Mouse (Mus musculus) left cerebral cortex, adult 18-20 months (tissue): Measurements from ENCODE around the gene Nrn1. TPM values are rescaled to one million over a fixed set of nuclear protein-coding genes. Genes with fewer than 3 reads are reported as not detected.

ENCODE experiments used
- DNase-seq, 2 experiments: peaks; one replicate each; pipeline ENCODE4 v3.0.0; 2021 to 2022; ENCODE audit warnings: low spot score in 2 of 2, mixed read lengths in 1 of 2
- long read RNA-seq, 2 experiments: library from polyadenylated mRNA; stranded (forward); transcript quantifications; one replicate each; pipeline ENCODE4 v2.0.0; 2021
- total RNA-seq, 2 experiments: library from RNA; stranded (reverse); gene quantifications; 2 replicates each; pipeline ENCODE4 v1.2.3; 2021

The Nrn1 gene
- 100 to 1,000 TPM; 277 to 333 TPM for total RNA-seq
- long read RNA-seq, experiment 1, transcript Nrn1-201 (3 exons, 1,619 nt) = major isoform, 307 of 342 reads
- long read RNA-seq, experiment 1, partial matches to known transcripts = 5 of 342 reads
- long read RNA-seq, experiment 1, other reads (novel, unspliced or antisense) = 29 of 342 reads
- long read RNA-seq, experiment 2, transcript Nrn1-201 (3 exons, 1,619 nt) = major isoform, 273 of 301 reads
- long read RNA-seq, experiment 2, partial matches to known transcripts = 4 of 301 reads
- long read RNA-seq, experiment 2, other reads (novel, unspliced or antisense) = 19 of 301 reads

DNA sequence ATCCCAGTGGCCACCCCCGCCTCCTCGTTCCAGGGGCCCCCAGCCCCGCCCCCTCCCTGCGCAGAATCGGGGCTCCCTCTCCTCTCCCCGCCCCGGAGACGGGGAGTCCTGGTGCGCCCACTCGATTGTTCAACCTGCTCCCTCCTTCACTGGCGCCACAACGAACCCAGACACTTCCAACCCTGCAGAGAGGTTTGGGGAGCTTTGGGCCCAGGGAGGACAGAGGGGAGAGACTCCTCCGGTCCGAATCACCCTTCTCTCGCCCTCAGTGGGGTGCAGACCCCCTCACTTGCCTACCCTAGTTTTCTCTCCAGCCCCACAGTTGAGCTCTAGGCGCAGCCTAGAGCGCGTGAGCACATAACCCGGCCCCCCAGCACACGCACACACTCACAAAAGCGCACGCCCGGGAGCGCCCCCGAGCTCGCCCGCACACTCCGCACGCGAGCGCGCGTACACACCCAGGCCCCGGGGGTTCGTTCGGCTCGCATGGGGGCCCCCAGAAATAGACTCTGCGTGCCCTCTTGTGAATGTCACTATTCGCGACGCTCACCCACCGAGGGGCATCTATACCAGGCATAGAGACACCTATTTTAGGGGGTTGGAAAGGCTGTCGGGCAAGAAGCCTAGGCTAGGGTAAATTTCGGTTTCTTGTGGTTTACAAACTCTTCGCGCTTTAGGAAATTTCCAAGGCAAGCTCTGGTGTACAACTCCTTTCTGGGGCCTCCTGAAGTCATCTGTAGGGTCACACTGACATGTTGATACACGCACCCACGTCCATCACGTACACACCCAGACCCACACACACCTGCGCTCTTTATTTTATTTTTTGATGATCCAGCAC lies at the start of gene Nrn1:
Nrn1 (minus strand) TSS at position 401 of the 841 bp plus-strand sequence.
- DNase-seq = peak; percentile 55 to 65

DNA sequence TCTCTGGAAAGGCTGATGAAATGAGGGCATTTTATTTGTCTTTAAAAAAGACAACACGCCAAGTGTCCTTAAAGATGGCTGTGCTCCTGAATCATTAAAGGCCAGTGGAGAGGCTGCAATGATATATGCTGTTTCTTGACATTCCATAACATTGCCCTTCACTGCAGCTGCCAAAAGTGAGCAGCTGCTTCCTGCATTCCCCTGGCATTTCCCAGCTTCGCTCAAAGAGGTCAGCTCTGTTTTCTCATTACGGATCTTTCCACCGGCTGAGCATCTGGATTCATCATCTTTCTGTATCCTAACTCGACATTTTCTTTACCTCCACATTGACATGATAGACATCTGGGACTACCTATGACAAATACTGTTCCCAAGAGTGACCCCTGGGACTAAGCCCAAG lies 44.7 kb upstream of the Nrn1 start:
- DNase-seq = no peak

DNA sequence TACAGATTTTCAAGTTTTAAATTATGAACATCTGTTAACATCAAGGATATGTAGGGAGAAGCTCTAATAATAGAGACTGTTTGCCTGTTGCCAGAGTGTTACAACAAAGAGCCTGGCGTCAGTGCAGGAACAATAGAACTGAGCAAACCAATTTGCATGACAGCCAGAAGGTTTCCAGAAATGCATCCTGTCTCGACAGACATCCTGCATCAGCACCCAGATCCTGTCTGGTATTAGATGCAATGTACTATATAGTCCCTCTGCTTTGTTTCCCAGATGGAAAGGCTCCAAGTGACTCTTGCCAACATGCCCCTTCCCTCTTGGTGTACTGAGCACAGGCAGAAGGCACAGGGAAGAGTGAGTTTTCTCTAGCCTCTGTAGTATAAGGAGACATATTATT lies 31.9 kb upstream of the Nrn1 start:
- DNase-seq = no peak

DNA sequence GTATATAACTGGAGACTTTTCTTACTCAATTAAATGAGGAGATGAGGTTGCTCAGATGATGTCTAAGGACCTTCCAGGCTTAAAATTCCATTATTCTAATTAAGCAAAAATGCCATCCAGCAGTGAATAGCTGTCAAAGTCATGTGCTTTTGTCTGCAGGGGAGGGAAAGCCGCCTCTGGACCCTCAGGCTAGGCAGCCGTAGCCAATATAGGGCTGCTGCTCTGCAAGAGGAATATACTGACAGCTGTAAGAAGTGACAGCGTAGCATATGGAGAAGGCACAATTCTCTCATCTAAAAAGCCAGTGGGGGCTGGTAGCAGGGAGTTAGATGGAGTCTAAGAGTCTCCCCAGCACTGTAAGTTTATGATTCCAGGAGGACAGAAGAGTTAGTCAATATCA lies 16.9 kb upstream of the Nrn1 start:
- DNase-seq = no peak

DNA sequence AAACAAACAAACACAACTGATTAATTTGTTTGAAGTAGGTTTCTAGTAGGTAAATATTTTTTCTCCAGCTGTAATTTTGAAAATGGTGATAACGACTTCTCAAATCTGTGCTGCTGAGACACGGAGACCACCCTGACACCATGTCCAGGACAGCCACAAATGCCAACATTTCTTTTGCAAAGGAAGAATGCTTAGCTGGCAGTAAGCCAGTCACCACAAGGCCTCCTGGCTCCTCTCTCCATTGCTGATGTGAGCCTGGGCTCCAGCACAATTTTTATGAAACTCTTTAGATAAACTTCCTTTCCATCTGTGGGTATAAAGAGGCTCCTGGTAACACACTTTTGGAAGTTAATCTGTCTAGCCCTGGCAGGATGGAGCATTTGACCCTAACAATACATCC lies 15.1 kb upstream of the Nrn1 start:
- no peak for DNase-seq

DNA sequence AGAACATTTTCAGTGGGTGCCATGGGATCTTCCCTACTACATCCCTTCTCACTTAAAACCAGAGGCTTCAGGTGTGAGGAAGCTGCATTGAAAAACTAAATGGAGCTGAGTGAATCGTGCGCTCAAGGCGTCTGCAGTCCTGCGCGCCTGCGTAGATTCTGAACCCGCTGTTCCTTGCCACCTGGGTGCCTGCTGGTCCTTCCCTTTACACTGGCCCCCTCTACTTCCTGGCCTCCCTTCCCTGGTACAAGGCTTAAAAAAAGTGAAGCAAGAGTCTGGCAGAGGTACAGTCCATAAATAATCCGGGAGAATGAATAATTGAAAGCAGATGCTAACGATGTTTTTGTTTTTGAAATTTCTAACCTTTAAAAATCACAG lies 1.7 kb upstream of the Nrn1 start:
- no peak for DNase-seq

DNA sequence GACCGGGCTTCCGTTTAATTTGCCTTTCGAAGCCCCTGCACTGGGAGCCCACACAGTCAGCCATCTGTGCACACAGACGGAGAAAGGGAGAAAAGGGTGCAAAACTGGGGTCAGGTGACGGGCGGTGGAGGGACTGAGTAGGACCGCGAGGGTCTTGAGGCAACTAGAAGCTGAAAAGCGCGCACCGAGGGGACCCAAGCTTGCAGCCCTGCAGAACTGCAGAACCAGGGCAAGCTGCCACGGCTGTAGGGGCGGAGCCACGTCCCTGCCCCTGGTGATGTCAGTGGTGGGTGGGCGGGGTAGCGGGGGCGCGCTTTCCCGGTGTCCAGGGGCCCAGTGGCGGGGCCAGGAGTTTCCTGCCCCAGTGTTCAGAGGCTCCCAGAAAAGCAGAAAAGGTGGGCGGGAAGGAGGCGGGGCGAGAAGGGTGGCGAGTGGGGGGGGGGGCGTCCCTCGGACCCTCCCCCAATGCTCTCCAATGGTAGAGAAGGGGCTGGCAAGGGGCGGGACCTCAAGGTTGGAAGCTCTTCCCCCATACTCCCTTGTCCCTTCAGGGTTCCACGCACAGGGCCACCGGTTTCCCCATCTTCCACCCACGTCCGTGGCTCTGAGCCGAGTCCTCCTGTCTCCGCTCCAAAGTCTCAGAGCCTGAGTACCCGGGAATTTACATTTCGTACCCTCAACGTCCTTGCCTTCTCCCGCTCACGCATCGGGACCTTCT lies 1.1 kb upstream of the Nrn1 start:
- peak; percentile 79 to 82 for DNase-seq

DNA sequence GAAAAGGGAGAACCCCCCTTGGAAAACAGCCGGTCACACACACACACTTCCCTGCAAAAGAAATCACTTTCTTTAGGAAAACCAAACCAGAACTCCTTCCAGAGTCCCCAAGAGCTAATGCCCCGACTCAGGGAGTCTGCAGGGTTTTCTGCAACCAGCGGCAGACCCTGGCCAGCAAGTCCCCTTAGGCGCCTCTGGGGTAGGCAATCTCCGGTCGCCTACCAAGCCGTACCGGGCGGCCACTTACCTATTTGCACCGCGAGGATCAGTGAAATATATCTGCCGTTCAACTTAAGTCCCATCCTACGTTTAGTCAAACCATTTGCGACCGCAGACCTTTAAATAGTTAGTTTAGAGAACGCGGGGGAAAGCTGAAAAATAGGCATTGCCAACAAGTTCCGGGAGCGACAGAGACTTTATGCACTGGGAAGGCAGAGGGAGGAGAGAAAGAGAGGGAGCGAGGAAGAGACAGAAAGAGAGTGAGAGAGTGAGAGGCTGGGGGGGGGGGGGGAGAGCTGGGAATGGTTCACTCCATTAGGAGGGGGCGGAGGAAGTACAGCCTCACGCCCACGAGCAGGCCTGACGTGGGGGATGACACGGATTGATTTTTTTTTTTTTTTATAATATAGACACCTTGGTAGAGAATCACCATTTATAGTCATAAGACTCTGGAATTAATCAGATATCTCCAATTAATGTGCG lies 791 bp downstream of the Nrn1 start:
- DNase-seq = peak in 1 of 2 experiments; percentile 48

DNA sequence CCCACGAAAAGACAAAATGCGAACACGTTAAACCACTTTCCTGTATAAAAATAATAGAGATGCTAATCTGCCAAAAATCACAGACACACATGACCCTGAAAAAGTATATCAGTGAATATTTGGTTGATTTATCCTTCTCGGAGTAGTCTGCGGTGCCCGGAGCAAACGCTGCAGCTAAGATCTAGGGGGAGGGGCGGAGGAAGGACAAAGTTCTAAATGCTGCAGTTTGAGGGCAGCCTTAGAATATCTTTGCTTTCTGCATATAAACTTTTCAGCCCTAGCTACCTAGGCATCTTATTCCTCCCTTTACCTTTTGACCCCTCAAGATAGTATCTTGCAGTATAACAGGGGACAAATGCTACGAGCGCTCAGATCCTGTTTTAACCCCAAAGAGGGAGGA lies 1.4 kb downstream of the Nrn1 start:
- DNase-seq = peak in 1 of 2 experiments; percentile 23

DNA sequence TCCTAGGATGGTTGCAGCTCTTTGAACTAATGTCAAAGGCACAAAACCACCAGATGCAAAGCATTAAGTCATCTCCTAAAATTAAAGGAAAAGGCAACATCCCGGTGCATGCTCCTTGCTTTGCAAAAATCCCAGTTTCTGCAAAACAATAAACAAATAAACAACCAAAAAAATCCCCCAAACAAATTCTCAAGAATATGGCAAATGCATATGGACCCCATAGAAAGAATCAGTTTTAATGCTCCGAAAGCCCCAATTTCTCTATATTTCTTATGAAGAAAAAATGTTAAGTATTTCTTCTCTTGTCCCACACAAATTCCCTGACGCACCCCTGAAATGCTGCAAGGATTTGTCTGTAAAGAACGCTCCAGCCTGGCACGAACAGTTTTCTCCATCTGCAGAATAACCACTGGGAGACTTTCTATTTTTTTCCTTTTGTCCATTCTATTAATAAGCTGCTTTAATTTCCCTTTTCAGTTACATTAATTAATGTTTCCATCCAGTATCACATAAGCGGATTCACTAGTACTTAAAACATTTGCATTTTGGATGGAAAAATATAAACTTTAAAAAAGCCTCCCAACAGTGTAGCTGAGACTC lies 1.9 kb downstream of the Nrn1 start:
- no peak for DNase-seq

DNA sequence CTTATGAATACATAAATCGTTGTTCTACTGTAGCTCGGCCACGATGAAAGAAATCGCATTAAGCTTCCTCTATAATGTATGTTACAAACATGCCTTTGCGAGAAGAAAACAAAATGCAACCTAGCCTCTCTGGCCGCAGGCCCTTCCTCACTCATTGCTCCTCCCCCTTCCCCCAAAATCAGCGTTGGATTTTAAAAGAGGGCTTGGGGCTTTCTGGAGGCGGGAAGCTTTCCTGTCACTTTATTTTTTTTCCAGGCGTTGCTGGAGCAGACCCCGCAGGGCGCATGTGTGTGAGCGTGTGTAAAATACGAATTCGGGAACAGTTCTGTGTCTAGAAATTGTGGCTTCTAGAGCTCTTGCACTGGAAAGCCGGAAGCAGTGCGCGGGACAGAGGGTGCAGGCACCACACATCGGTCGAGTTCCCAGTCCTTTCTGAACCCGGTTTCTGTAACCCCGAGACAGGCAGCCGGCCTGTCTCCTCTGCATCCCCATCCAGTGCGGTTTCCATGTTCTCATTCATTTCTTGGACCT lies 2.9 kb downstream of the Nrn1 start:
- DNase-seq = peak in 1 of 2 experiments; percentile 31

DNA sequence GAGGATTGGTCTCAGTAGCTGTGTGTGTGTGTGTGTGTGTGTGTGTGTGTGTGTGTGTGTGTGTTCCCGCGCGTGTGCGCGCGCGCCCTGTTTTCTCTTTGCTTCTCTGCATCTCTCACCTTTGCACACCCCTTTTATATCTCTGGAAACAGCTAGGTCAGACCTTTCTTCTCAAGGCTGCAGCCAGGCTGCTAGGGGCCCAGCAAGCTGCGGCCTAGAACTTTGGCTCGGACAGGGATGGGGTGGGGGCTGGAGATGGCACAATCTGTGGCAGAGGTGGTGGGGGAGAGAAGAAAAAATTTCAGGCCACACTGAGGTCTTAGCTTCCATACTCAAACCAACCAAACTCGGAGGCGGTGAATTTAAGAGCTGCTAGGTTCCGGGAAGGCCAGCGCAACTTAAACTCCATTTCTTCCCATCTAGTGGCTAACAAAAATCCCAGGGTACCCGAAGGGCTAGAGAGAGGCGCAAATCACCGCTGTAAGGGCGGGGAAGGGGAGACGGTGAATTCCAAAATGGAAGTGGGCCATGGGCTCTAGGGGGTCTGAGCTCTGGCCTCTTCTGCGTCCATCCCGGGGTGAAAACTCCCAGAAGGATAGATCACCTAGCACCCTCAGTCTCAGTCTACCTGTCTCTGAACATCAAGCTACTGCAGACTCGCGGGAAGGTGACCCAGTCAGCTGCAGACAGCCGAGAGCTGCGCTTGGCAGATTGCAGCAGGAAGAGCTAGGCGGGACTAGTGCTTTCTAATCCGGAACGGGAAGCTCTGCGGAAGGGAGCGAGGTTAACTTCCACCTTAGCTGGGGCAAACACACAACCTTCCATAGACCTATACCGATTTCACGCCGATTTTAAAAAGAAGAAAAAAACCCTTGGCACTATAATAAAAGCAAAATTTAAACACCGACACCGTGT lies 3.7 kb downstream of the Nrn1 start:
- peak in 1 of 2 experiments; percentile 32 for DNase-seq

DNA sequence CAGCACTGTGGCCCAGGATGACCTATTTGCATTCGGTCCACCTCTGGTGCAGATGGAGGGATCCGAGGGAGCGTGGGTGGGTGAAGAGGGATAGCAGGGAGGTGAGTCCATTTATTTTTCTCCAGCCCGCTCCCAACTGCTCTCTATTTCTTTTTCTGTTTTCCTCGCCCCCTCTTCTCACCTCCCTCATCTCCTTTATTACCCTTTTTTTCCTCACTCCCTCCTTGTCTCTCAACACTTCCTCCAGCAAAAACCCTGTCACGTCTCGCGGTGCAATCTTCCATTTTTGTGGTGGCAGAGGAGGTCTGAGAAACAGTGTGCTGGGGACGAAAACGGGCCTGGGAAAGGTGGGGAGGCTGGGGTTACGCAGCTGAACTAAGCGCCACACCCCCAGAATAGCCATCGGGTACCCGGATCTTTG lies 4.6 kb downstream of the Nrn1 start:
- peak in 1 of 2 experiments; percentile 59 for DNase-seq

DNA sequence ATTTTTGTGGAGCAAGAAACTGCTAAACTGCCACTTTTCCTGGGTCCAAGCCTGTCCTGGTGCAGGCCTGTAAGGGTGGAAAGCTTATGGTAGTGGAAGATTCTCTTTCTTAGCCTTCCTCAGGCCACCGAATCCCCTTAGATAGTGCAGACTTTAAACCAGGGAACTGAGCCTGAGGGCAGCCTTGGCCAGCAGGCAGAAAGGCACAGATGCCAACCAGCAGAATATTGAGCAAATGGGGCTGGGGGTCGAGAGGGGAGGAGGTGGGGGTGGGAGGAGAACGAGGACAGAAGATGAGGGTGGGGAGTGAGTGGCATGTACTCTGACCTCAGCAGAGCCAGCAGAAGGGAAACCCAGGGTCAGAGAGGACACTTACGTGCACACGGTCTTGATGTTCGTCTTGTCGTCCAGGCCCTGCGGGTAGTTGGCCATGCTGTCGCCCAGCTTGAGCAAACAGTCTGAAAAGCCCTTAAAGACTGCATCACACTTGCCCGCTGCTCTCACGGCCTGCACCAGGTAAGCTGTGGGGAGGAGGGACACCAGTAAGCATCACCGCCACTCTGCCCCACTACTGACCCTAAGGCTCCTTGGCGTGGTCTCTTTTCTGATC lies 5.1 kb downstream of the Nrn1 start:
- peak in 1 of 2 experiments; percentile 12 for DNase-seq

DNA sequence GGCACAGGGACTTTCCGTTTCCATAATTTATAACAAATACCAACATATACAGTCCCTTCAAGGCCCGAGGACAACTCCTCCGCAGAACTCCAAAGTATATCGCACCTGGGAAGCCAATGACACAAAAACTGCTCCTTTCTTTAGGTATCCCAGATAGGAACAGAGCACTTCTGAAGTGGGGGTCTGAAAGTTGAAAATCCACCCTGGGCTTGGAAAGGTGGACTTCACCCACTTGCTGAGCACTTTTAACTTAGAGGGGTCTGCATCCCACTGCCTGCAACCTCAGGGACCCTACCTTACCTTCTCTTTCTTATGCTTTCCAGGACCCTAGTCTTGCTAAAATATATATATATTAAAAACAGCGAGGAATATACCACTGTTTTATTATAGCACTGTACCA lies 6.4 kb downstream of the Nrn1 start:
- DNase-seq = no peak

DNA sequence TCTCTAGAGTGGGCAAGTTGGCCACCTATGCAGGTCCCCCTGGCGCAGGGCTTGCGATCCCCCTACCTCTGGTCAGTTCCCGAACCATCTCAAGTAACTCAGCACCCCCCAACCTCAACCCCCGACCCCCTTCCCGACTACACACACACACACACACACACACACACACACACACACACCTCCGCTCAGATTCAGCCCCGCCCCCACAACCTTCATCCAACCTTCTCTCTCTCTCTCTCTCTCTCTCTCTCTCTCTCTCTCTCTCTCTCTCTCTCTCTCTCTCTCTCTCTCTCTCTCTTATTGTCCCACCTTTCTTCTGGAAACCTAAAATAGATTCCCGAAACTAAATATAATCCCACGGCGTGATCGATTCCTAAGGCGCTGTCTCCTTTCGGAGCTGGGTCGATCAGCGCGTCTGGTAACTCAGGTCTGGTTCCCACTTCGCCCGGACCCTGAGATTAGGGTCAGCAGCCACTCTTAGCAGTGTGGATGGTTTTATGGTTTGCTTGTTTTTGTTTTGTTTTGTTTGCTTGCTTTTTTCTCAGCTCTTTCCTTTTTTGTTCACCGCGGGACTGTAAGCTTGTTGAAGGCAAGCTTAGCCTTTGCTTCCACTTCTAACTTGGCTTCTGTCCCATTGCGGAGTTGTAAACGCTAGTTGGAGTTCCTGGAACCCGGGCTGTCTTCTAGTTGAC lies 7.0 kb downstream of the Nrn1 start:
- no peak for DNase-seq

DNA sequence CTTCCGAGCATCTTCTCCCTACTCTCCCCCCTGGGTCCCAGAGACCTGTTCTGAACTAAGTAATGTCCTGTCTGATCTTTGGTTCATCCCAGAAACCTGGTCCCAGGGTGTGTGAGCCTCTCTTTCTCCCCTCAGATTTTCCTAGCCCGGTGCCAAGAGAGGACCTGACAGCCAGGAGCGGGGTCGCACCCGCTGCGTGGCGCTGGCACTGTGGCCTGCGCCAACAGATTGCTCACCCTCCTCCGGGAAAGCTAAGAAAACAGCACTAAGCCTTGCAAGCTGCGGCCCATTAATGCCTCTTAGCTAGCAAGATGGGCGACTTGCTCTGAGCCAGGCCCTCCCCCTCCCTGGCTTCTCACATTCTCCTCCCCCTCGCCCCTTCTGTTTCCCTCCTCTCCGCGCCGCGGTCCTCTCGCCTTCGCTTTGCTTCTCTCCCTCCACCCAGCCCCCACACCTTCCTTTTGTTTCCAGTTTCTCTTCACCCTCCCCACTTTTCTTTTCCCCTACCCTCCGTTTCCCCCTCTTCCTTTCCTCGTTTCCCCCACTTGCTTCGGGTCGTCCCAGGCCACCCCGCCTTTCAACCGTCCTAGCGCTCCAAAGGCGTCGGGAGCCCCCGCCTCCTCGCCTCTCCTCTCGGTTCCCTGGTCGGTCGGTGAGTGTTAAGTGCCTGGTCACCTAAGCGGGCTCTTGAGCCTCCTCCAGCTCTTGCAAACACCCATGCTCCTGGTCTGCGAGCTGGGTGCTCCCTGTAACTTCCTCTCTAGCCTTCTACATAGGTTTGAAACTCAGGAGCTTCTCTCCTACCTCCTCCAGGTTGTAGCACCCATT lies 7.8 kb downstream of the Nrn1 start:
- DNase-seq = peak; percentile 69 to 77
